Mouse (Mus musculus) forebrain, embryonic 13.5 days (tissue): ENCODE measurements at regions not wholly inside any gene's neighbourhood (a gene's known extent, or its start where the extent isn't known, plus 50 kb on each side); places are given as distances from the start of the nearest gene placed in this dataset.

Experiments used
- ATAC-seq: fragments of 200-750 bp; cut with Nextera tagmentation; 2 replicates; pipeline ENCODE4 v1.8.0; 2017
- H3K27ac ChIP-seq: fragments of 300-500 bp; sonication (generic); 2 replicates; pipeline ENCODE4 v1.5.1; 2015; ENCODE audit warnings: inconsistent platforms, mild to moderate bottlenecking, moderate library complexity
- H3K27me3 ChIP-seq: fragments of 300-500 bp; sonication (generic); 2 replicates; pipeline ENCODE4 v1.6.1; 2015; ENCODE audit warnings: mild to moderate bottlenecking, inconsistent platforms
- H3K36me3 ChIP-seq: fragments of 300-500 bp; sonication (generic); 2 replicates; pipeline ENCODE4 v1.6.1; 2015; ENCODE audit warnings: mild to moderate bottlenecking, inconsistent platforms; ENCODE audit not compliant: poor library complexity, severe bottlenecking
- H3K4me1 ChIP-seq: fragments of 300-500 bp; sonication (generic); 2 replicates; pipeline ENCODE4 v1.6.1; 2015; ENCODE audit warnings: inconsistent platforms
- H3K4me2 ChIP-seq: fragments of 300-500 bp; sonication (generic); 2 replicates; pipeline ENCODE4 v1.6.1; 2015; ENCODE audit warnings: inconsistent platforms, mild to moderate bottlenecking, moderate library complexity
- H3K4me3 ChIP-seq: fragments of 300-500 bp; sonication (generic); 2 replicates; pipeline ENCODE4 v1.5.1; 2015; ENCODE audit warnings: mild to moderate bottlenecking, inconsistent platforms
- H3K9ac ChIP-seq: fragments of 300-500 bp; sonication (generic); 2 replicates; pipeline ENCODE4 v1.6.1; 2015; ENCODE audit warnings: mild to moderate bottlenecking, inconsistent platforms
- H3K9me3 ChIP-seq: fragments of 300-500 bp; sonication (generic); replicated peaks from 2 replicates; pipeline ENCODE4 v1.6.1; 2016; ENCODE audit warnings: inconsistent platforms
- WGBS: fragments of 180-500 bp; shearing (Covaris S2); methylation state at CpG from one replicate; pipeline ENCODE4 v1.1.7; 2015; 5-methylcytosine and 5-hydroxymethylcytosine counted together

- no peak overlapping the region for H3K9ac ChIP-seq
- WGBS: 73% methylated on average over 5 of the region's 5 CpGs
- no peak overlapping the region for H3K4me3 ChIP-seq
- H3K36me3 ChIP-seq: no peaks in the 10 kb centered on the region
- no peak overlapping the region for H3K4me2 ChIP-seq
- no peak overlapping the region for H3K27ac ChIP-seq
- no peaks in the 10 kb centered on the region for H3K27me3 ChIP-seq
- no peak for ATAC-seq
- no peaks in the 10 kb centered on the region for H3K4me1 ChIP-seq
- peaks cover 7% of the 10 kb centered on the region for H3K9me3 ChIP-seq
These were observed 54.6 kb downstream of the Mex3b start for GRCm38 (mm10) chr7:82921722-82922121.

- no peak overlapping the region for H3K27ac ChIP-seq
- no peaks in the 10 kb centered on the region for H3K36me3 ChIP-seq
- ATAC-seq: peak; percentile 41; the same call in 1 of the 2 replicates
- no peaks in the 10 kb centered on the region for H3K27me3 ChIP-seq
- H3K9me3 ChIP-seq: peaks cover 3% of the 10 kb centered on the region
- 87% methylated on average over 11 of the region's 11 CpGs for WGBS
- H3K4me1 ChIP-seq: no peaks in the 10 kb centered on the region
- H3K4me2 ChIP-seq: no peak overlapping the region
- no peak overlapping the region for H3K4me3 ChIP-seq
- no peak overlapping the region for H3K9ac ChIP-seq
These were observed 56.3 kb downstream of the Mex3b start for GRCm38 (mm10) chr7:82923220-82924071.

- no peak overlapping the region for H3K4me2 ChIP-seq
- WGBS: 96% methylated on average over 3 of the region's 3 CpGs
- no peak overlapping the region for H3K27ac ChIP-seq
- H3K36me3 ChIP-seq: no peaks in the 10 kb centered on the region
- H3K4me3 ChIP-seq: no peak overlapping the region
- H3K4me1 ChIP-seq: no peaks in the 10 kb centered on the region
- no peak; the same call in 1 of the 2 replicates for ATAC-seq
- H3K9ac ChIP-seq: no peak overlapping the region
- H3K27me3 ChIP-seq: no peaks in the 10 kb centered on the region
- H3K9me3 ChIP-seq: no peaks in the 10 kb centered on the region
These were observed 57.0 kb downstream of the Mex3b start for GRCm38 (mm10) chr7:82924092-82924491.

GRCm38 (mm10) chr7:82938311-82938710 lies 71.2 kb downstream of the Mex3b start:
- H3K4me3 ChIP-seq: no peak overlapping the region
- 13% methylated on average over 3 of the region's 3 CpGs for WGBS
- H3K27me3 ChIP-seq: no peaks in the 10 kb centered on the region
- no peaks in the 10 kb centered on the region for H3K36me3 ChIP-seq
- ATAC-seq: no peak
- 0 out of 2 replicates have a peak, but pooled peaks cover 9% of the 10 kb centered on the region for H3K9me3 ChIP-seq
- H3K9ac ChIP-seq: no peak overlapping the region
- H3K4me1 ChIP-seq: peaks cover 14% of the 10 kb centered on the region; the same call in 1 of the 2 replicates
- H3K4me2 ChIP-seq: no peak overlapping the region
- H3K27ac ChIP-seq: no peak overlapping the region

- Histone ChIP-seq H3K4me1 (peaks cover 14% of the 10 kb centered on the region; the same call in 1 of the 2 replicates), H3K27me3 (no peaks in the 10 kb centered on the region), H3K9ac (no peak overlapping the region), H3K36me3 (no peaks in the 10 kb centered on the region), H3K4me3 (no peak overlapping the region), H3K4me2 (no peak overlapping the region), H3K27ac (no peak overlapping the region), H3K9me3 (0 out of 2 replicates have a peak, but pooled peaks cover 9% of the 10 kb centered on the region)
- 80% methylated on average over 11 of the region's 11 CpGs for WGBS
- ATAC-seq: no peak
These were observed 72.4 kb downstream of the Mex3b start for GRCm38 (mm10) chr7:82939536-82939935.

GRCm38 (mm10) chr7:82943376-82943775 lies 76.2 kb downstream of the Mex3b start:
- 62% methylated on average over 9 of the region's 9 CpGs for WGBS
- Histone ChIP-seq H3K27me3 (no peaks in the 10 kb centered on the region), H3K27ac (no peak overlapping the region), H3K9ac (no peak overlapping the region), H3K4me2 (no peak overlapping the region), H3K4me3 (no peak overlapping the region), H3K4me1 (peaks cover 5% of the 10 kb centered on the region; the same call in 1 of the 2 replicates), H3K9me3 (0 out of 2 replicates have a peak, but pooled peaks cover 9% of the 10 kb centered on the region), H3K36me3 (no peaks in the 10 kb centered on the region)
- ATAC-seq: peak; percentile 79

GRCm38 (mm10) chr7:82943797-82944196 lies 76.7 kb downstream of the Mex3b start:
- H3K9ac ChIP-seq: no peak overlapping the region
- no peak for ATAC-seq
- no peaks in the 10 kb centered on the region for H3K27me3 ChIP-seq
- H3K4me1 ChIP-seq: 0 out of 2 replicates have a peak, but pooled peaks cover 3% of the 10 kb centered on the region
- H3K9me3 ChIP-seq: 0 out of 2 replicates have a peak, but pooled peaks cover 9% of the 10 kb centered on the region
- no peak overlapping the region for H3K4me2 ChIP-seq
- H3K27ac ChIP-seq: no peak overlapping the region
- WGBS: 96% methylated on average over 1 of the region's 1 CpGs
- H3K36me3 ChIP-seq: no peaks in the 10 kb centered on the region
- H3K4me3 ChIP-seq: no peak overlapping the region

GRCm38 (mm10) chr7:82949372-82949771 lies 82.2 kb downstream of the Mex3b start:
- Histone ChIP-seq H3K36me3 (no peaks in the 10 kb centered on the region), H3K4me2 (no peak overlapping the region), H3K27ac (no peak overlapping the region), H3K4me1 (no peaks in the 10 kb centered on the region), H3K9ac (no peak overlapping the region), H3K27me3 (no peaks in the 10 kb centered on the region), H3K9me3 (no peaks in the 10 kb centered on the region), H3K4me3 (no peak overlapping the region)
- ATAC-seq: no peak
- 83% methylated on average over 6 of the region's 6 CpGs for WGBS

- H3K27ac ChIP-seq: no peak overlapping the region
- no peaks in the 10 kb centered on the region for H3K27me3 ChIP-seq
- no peak overlapping the region for H3K4me3 ChIP-seq
- no peaks in the 10 kb centered on the region for H3K9me3 ChIP-seq
- H3K4me1 ChIP-seq: no peaks in the 10 kb centered on the region
- no peak overlapping the region for H3K9ac ChIP-seq
- H3K36me3 ChIP-seq: no peaks in the 10 kb centered on the region
- 65% methylated on average over 20 of the region's 20 CpGs for WGBS
- ATAC-seq: no peak
- H3K4me2 ChIP-seq: no peak overlapping the region
These were observed 90.3 kb downstream of the Mex3b start for GRCm38 (mm10) chr7:82957208-82957977.

- H3K4me1 ChIP-seq: no peaks in the 10 kb centered on the region
- H3K27me3 ChIP-seq: no peaks in the 10 kb centered on the region
- no peaks in the 10 kb centered on the region for H3K36me3 ChIP-seq
- H3K4me2 ChIP-seq: no peak overlapping the region
- no peak for ATAC-seq
- 85% methylated on average over 1 of the region's 1 CpGs for WGBS
- no peak overlapping the region for H3K27ac ChIP-seq
- no peaks in the 10 kb centered on the region for H3K9me3 ChIP-seq
- no peak overlapping the region for H3K4me3 ChIP-seq
- H3K9ac ChIP-seq: no peak overlapping the region
These were observed 103.5 kb downstream of the Mex3b start for GRCm38 (mm10) chr7:82970599-82970998.

- ATAC-seq: no peak
- Histone ChIP-seq H3K9ac (no peak overlapping the region), H3K4me2 (no peak overlapping the region), H3K4me3 (no peak overlapping the region), H3K4me1 (no peaks in the 10 kb centered on the region), H3K9me3 (no peaks in the 10 kb centered on the region), H3K27ac (no peak overlapping the region), H3K36me3 (no peaks in the 10 kb centered on the region), H3K27me3 (no peaks in the 10 kb centered on the region)
- 89% methylated on average over 5 of the region's 5 CpGs for WGBS
These were observed 104.1 kb downstream of the Mex3b start for GRCm38 (mm10) chr7:82971244-82971643.
